In the genomic region with DNA sequence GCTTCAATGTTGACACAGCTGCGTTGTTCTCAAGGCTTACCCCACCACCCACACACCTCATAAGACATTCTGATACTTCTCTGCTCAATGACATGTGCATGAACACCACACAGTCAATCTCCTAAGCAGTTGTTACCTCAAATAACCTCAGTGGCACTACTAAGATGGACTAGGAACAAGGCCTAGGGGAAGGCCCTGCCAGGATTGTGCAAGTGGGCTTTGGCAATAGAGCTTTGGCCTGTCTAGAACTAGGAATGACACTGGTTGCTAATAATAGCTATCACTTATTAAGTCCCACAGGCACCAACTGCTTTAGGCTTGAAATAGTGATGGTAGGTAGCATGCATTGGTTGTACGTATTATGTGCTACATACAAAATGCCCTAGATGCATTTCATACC, we compare ENCODE assay signal across 12 mouse cellular contexts.
DNase-seq lines count a peak whose midpoint lies in the region; ATAC-seq and TF ChIP-seq lines count a peak whose summit lies in the region.
"Had no signal": no experiment of that assay in that cellular context is flagged by ENCODE, and none has a peak within 500 bp of the region (broad histone marks: within the 10 kb centered on the region; RNA-seq: fewer than 3 reads in every experiment).

No protein-coding gene starts in this region.

- H3K4me1 ChIP-seq in stomach, embryonic 14.5 days (ENCODE audit: control insufficient read depth, insufficient read depth, low read length): no peaks in the 10 kb centered on the region
- no peaks in the 10 kb centered on the region for H3K4me1 ChIP-seq in stomach, postnatal 0 days (replicated peaks; ENCODE audit: control insufficient read depth, insufficient read depth)
- H3K4me1 ChIP-seq in stomach, embryonic 16.5 days (ENCODE audit: control insufficient read depth, insufficient read depth, low read length): no peaks in the 10 kb centered on the region
- H3K4me1 ChIP-seq: liver, embryonic 12.5 days had no signal

- no peak for TF ChIP-seq CTCF in stomach, postnatal 0 days (IDR thresholded peaks at IDR 0.05; ENCODE audit: low read depth)

- H3K36me3 ChIP-seq in stomach, embryonic 14.5 days (ENCODE audit: control insufficient read depth, insufficient read depth, low read length): no peaks in the 10 kb centered on the region
- no peaks in the 10 kb centered on the region for H3K36me3 ChIP-seq in stomach, postnatal 0 days (ENCODE audit: control insufficient read depth, insufficient read depth, low read length)
- no peaks in the 10 kb centered on the region for H3K36me3 ChIP-seq in stomach, embryonic 16.5 days (ENCODE audit: control insufficient read depth, insufficient read depth, low read length)
- H3K36me3 ChIP-seq: hindbrain, embryonic 10.5 days; liver, embryonic 12.5 days had no signal

- H3K27me3 ChIP-seq in stomach, embryonic 14.5 days (ENCODE audit: control insufficient read depth, insufficient read depth, low read length): no peaks in the 10 kb centered on the region
- no peaks in the 10 kb centered on the region for H3K27me3 ChIP-seq in stomach, postnatal 0 days (ENCODE audit: control insufficient read depth, insufficient read depth, low read length)
- no peaks in the 10 kb centered on the region for H3K27me3 ChIP-seq in stomach, embryonic 16.5 days (ENCODE audit: control insufficient read depth, insufficient read depth, low read length)
- H3K27me3 ChIP-seq: liver, embryonic 12.5 days had no signal

- 0 out of 2 replicates have a peak, but pooled peaks have one; percentile 14 for ATAC-seq in stomach, embryonic 14.5 days (ENCODE audit: insufficient number of reproducible peaks, insufficient read depth, low FRiP score, low read depth)
- ATAC-seq in stomach, postnatal 0 days (ENCODE audit: low FRiP score, low TSS enrichment): no peak
- ATAC-seq in stomach, embryonic 16.5 days (ENCODE audit: insufficient read depth, low FRiP score): peak; percentile 29; the same call in 1 of the 2 replicates
- ATAC-seq: liver, embryonic 12.5 days had no signal

- H3K4me3 ChIP-seq in stomach, embryonic 14.5 days (ENCODE audit: low read depth, low read length): no peak overlapping the region
- no peak overlapping the region for H3K4me3 ChIP-seq in stomach, postnatal 0 days (ENCODE audit: low read depth, low read length)
- H3K4me3 ChIP-seq in stomach, embryonic 16.5 days (replicated peaks; ENCODE audit: low read length): no peak overlapping the region
- H3K4me3 ChIP-seq: hindbrain, embryonic 10.5 days; liver, embryonic 12.5 days had no signal

- WGBS in stomach, embryonic 14.5 days: 75% methylated on average over 2 of the region's 2 CpGs
- 72% methylated on average over 2 of the region's 2 CpGs for WGBS in stomach, postnatal 0 days
- 71% methylated on average over 2 of the region's 2 CpGs for WGBS in stomach, embryonic 16.5 days

- H3K27ac ChIP-seq in stomach, embryonic 14.5 days (ENCODE audit: low read length): no peak overlapping the region
- H3K27ac ChIP-seq in stomach, postnatal 0 days (replicated peaks): no peak overlapping the region
- no peak overlapping the region for H3K27ac ChIP-seq in stomach, embryonic 16.5 days (ENCODE audit: low read length)
- H3K27ac ChIP-seq: hindbrain, embryonic 10.5 days; liver, embryonic 12.5 days had no signal

- no peak overlapping the region for H3K4me2 ChIP-seq in stomach, embryonic 14.5 days (replicated peaks; ENCODE audit: low read depth, low read length)
- H3K4me2 ChIP-seq in stomach, postnatal 0 days (replicated peaks; ENCODE audit: low read depth): no peak overlapping the region
- no peak overlapping the region for H3K4me2 ChIP-seq in stomach, embryonic 16.5 days (ENCODE audit: low read depth, low read length)
- H3K4me2 ChIP-seq: liver, embryonic 12.5 days had no signal

- peak; percentile 56 for DNase-seq in adrenal gland, adult 2 months
- DNase-seq in adrenal gland, postnatal 4 days (ENCODE audit: low spot score in 2 of 2): no peak
- no peak for DNase-seq in stomach, postnatal 0 days (ENCODE audit: low spot score)
- peak; percentile 44 to 65 for DNase-seq in lung, adult 18-20 months
- no peak for DNase-seq in frontal cortex, postnatal 14 days (ENCODE audit: low spot score in 2 of 2)
- no peak for DNase-seq in frontal cortex, adult 2 months (ENCODE audit: extremely low spot score in 1 of 2, low spot score in 1 of 2)
- DNase-seq: kidney, adult 8-10 months; layer of hippocampus, postnatal 36 days had no signal

- no peaks in the 10 kb centered on the region for H3K9me3 ChIP-seq in stomach, embryonic 14.5 days (ENCODE audit: control insufficient read depth, low read depth, low read length)
- H3K9me3 ChIP-seq in stomach, postnatal 0 days (ENCODE audit: control insufficient read depth, low read length): no peaks in the 10 kb centered on the region
- no peaks in the 10 kb centered on the region for H3K9me3 ChIP-seq in stomach, embryonic 16.5 days (replicated peaks; ENCODE audit: control insufficient read depth, low read length)
- H3K9me3 ChIP-seq: hindbrain, embryonic 10.5 days; liver, embryonic 12.5 days had no signal

- no peak for TF ChIP-seq EP300 in stomach, postnatal 0 days (optimal IDR thresholded peaks at IDR 0.05)

- H3K9ac ChIP-seq in stomach, embryonic 14.5 days (replicated peaks; ENCODE audit: low read depth, low read length): no peak overlapping the region
- no peak overlapping the region for H3K9ac ChIP-seq in stomach, postnatal 0 days (ENCODE audit: low read length)
- H3K9ac ChIP-seq in stomach, embryonic 16.5 days (ENCODE audit: low read length): no peak overlapping the region
- H3K9ac ChIP-seq: liver, embryonic 12.5 days had no signal

Comparison
In these comparisons a context has a peak if more than half of its experiments do, and no peak if none do; other contexts are left out.
1. DNase-seq: peak in adrenal gland, adult 2 months (single experiment) and lung, adult 18-20 months (2 of 2); none in adrenal gland, postnatal 4 days (0 of 2), stomach, postnatal 0 days (single experiment), frontal cortex, postnatal 14 days (0 of 2) and frontal cortex, adult 2 months (0 of 2).